Mouse (Mus musculus) forebrain, embryonic 11.5 days (tissue): ENCODE measurements at regions not wholly inside any gene's neighbourhood (a gene's known extent, or its start where the extent isn't known, plus 50 kb on each side); places are given as distances from the start of the nearest gene placed in this dataset.

Source experiments
- ATAC-seq: fragments of 200-750 bp; cut with Nextera tagmentation; replicated peaks from 2 replicates; pipeline ENCODE4 v1.8.0; 2017; ENCODE audit warnings: moderate TSS enrichment; ENCODE audit not compliant: low FRiP score
- DNase-seq: peaks from one replicate; pipeline ENCODE4 v3.0.0-alpha.2; 2017; ENCODE audit warnings: low spot score
- H3K27ac ChIP-seq: fragments of 300-500 bp; sonication (generic); 2 replicates; pipeline ENCODE4 v1.5.1; 2014; ENCODE audit warnings: low read depth, low read length
- H3K27me3 ChIP-seq: fragments of 300-500 bp; sonication (generic); 2 replicates; pipeline ENCODE4 v1.6.1; 2014; ENCODE audit warnings: mild to moderate bottlenecking, low read length, mixed read lengths; ENCODE audit not compliant: control insufficient read depth, insufficient read depth
- H3K36me3 ChIP-seq: fragments of 300-500 bp; sonication (generic); 2 replicates; pipeline ENCODE4 v1.6.1; 2014; ENCODE audit warnings: mild to moderate bottlenecking, low read length, moderate library complexity, mixed read lengths; ENCODE audit not compliant: control insufficient read depth, insufficient read depth
- H3K4me1 ChIP-seq: fragments of 300-500 bp; sonication (generic); replicated peaks from 2 replicates; pipeline ENCODE4 v1.6.1; 2014; ENCODE audit warnings: low read length, mixed read lengths; ENCODE audit not compliant: control insufficient read depth, insufficient read depth
- H3K4me2 ChIP-seq: fragments of 300-500 bp; sonication (generic); 2 replicates; pipeline ENCODE4 v1.6.1; 2014; ENCODE audit warnings: low read depth, mild to moderate bottlenecking, low read length, moderate library complexity, mixed read lengths; ENCODE audit not compliant: severe bottlenecking
- H3K4me3 ChIP-seq: fragments of 300-500 bp; sonication (generic); 2 replicates; pipeline ENCODE4 v1.5.1; 2014; ENCODE audit warnings: low read depth, low read length
- H3K9ac ChIP-seq: fragments of 300-500 bp; sonication (generic); 2 replicates; pipeline ENCODE4 v1.6.1; 2014; ENCODE audit warnings: low read length
- H3K9me3 ChIP-seq: fragments of 300-500 bp; sonication (generic); 2 replicates; pipeline ENCODE4 v1.6.1; 2016; ENCODE audit warnings: low read length, mixed read lengths; ENCODE audit not compliant: control insufficient read depth
- WGBS: fragments of 180-500 bp; shearing (Covaris S2); extraction: QIAGEN DNeasy Blood & Tissue Kit; methylation state at CpG from one replicate; pipeline ENCODE4 v1.1.7; 2014; 5-methylcytosine and 5-hydroxymethylcytosine counted together

DNA sequence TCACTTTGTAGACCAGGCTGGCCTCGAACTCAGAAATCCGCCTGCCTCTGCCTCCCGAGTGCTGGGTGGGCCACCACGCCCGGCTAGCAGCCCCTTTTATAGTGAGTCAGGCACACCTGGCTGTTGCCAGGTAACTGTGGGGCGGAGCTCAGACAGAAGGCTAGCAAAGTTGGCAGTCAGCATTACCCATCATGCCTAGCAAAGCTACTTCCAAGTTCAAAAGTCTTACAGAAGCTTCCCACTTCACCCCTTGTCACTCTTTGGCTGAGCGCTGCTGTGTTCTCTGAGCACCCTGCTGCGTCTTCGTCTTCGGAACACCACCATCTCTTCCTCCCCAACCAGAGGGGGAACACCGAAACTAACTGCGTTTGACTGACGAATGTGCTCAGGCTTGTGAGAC lies 279.1 kb upstream of the Jmjd1c start:
- no peaks in the 10 kb centered on the region for H3K4me1 ChIP-seq
- no peak overlapping the region for H3K4me2 ChIP-seq
- 84% methylated on average over 13 of the region's 13 CpGs for WGBS
- H3K9me3 ChIP-seq, result no peaks in the 10 kb centered on the region
- no peak for DNase-seq
- no peak overlapping the region for H3K27ac ChIP-seq
- no peak overlapping the region for H3K9ac ChIP-seq
- no peak overlapping the region for H3K4me3 ChIP-seq
- H3K36me3 ChIP-seq, result no peaks in the 10 kb centered on the region
- ATAC-seq, result no peak
- H3K27me3 ChIP-seq, result no peaks in the 10 kb centered on the region

DNA sequence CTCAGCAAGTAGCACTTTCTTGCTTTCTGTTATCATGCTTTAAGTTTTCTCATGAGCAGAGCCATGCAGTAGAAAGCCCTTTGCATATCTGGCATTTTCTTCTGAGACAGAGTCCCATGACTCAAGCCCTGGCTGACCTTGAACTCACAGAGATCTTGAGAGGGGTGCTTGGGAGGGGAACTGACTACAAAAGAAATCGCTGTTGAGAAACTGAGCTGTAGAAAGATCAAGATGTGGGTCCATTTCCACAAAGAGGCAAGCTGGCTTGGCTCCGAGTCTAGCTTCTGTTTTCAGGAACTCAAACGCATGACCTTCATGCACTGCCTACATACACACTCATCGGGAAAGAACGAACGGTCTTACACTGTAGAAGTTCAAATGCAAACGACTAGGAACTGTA lies 278.0 kb upstream of the Jmjd1c start:
- DNase-seq (no peak), ATAC-seq (no peak)
- no peak overlapping the region for H3K4me2 ChIP-seq
- H3K9me3 ChIP-seq, result no peaks in the 10 kb centered on the region
- WGBS, result 89% methylated on average over 7 of the region's 7 CpGs
- H3K36me3 ChIP-seq, result no peaks in the 10 kb centered on the region
- no peaks in the 10 kb centered on the region for H3K4me1 ChIP-seq
- no peak overlapping the region for H3K4me3 ChIP-seq
- H3K27ac ChIP-seq, result no peak overlapping the region
- no peak overlapping the region for H3K9ac ChIP-seq
- H3K27me3 ChIP-seq, result no peaks in the 10 kb centered on the region

DNA sequence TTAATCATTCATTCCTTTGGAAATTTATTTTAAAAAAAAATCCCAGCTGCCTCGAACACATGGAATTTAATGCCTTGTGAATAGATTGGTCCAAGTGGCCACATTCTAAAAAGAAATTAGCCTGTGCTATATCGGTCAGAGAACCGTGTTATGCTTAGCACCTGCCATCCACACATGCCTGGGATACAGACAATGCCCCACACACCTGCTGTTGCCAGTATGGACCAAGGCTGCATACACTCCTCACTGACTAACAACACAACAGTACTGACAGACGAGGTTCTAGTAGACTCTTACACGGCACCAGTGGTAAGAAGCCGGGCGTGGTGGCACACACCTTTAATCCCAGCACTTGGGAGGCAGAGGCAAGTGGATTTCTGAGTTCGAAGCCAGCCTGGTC lies 276.4 kb upstream of the Jmjd1c start:
- ATAC-seq (no peak), DNase-seq (no peak)
- Histone ChIP-seq H3K4me2 (no peak overlapping the region), H3K4me1 (no peaks in the 10 kb centered on the region), H3K9ac (no peak overlapping the region), H3K36me3 (no peaks in the 10 kb centered on the region), H3K9me3 (no peaks in the 10 kb centered on the region), H3K27ac (no peak overlapping the region), H3K4me3 (no peak overlapping the region), H3K27me3 (no peaks in the 10 kb centered on the region)
- 93% methylated on average over 8 of the region's 8 CpGs for WGBS

DNA sequence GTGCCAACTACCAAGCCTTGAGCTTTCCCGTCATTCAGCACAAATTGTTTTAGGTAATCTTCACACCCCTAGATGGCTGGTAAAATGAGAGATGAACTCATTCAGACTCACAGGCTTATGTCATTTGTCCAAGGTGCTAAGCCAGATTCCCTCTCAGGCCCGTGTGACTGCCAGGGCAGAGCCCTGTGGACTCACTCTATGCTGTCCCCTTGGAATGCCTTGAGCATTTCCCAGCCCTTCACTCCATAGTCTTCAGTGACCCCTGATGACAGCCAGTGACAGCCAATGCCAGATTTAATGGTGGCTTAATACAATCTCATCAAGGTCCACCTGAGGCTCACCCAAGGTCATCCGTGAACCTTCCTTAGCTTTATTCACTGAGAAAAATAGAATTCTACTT lies 270.2 kb upstream of the Jmjd1c start:
- Histone ChIP-seq H3K4me1 (no peaks in the 10 kb centered on the region), H3K27ac (no peak overlapping the region), H3K9ac (no peak overlapping the region), H3K27me3 (no peaks in the 10 kb centered on the region), H3K36me3 (no peaks in the 10 kb centered on the region), H3K9me3 (no peaks in the 10 kb centered on the region), H3K4me3 (no peak overlapping the region), H3K4me2 (no peak overlapping the region)
- ATAC-seq, result no peak
- DNase-seq, result no peak
- 87% methylated on average over 3 of the region's 3 CpGs for WGBS

DNA sequence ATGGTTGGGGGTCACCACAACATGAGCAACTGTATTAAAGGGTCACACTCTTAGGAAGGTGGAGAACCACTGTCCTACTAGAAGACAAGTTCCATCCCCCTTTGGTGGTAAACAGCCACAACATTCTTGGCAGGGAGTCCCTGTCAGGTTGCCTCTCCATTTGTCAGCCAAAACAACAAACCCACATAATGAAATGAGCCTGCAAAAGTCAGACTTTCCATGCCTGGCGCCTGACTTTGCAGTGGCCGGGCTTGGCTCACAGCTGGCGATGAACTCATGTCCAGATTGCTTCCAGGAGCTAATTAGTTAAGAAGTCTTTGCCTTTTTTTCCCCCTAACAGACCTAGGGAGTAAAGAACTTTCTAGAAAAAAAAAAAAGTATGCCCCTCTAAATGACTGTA lies 269.6 kb upstream of the Jmjd1c start:
- no peaks in the 10 kb centered on the region for H3K27me3 ChIP-seq
- H3K27ac ChIP-seq, result no peak overlapping the region
- 89% methylated on average over 3 of the region's 3 CpGs for WGBS
- no peak overlapping the region for H3K4me3 ChIP-seq
- H3K4me2 ChIP-seq, result no peak overlapping the region
- DNase-seq, result no peak
- H3K9ac ChIP-seq, result no peak overlapping the region
- no peaks in the 10 kb centered on the region for H3K36me3 ChIP-seq
- H3K4me1 ChIP-seq, result no peaks in the 10 kb centered on the region
- no peak for ATAC-seq
- H3K9me3 ChIP-seq, result no peaks in the 10 kb centered on the region

DNA sequence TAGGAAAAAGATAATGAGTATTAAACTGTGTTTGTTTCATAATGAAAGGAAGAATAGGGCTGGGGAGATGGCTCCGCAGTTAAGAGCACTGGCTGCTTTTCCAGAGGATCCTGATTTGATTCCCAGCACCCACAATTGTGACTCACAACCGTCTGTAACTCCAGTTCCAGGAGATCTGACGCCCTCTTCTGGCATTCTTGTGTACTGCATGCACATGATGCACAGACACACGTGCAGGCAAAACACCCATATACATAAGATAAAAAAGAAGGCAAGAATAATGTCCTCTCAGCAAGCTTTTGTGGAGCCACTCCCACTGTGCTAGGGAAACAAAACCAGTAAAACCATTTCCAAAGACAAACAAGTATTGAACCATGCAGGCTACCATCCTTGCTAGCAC lies 261.0 kb upstream of the Jmjd1c start:
- Histone ChIP-seq H3K9ac (no peak overlapping the region), H3K4me1 (no peaks in the 10 kb centered on the region), H3K27me3 (no peaks in the 10 kb centered on the region), H3K27ac (no peak overlapping the region), H3K4me3 (no peak overlapping the region), H3K9me3 (no peaks in the 10 kb centered on the region), H3K4me2 (no peak overlapping the region), H3K36me3 (no peaks in the 10 kb centered on the region)
- ATAC-seq (no peak), DNase-seq (no peak)
- 78% methylated on average over 4 of the region's 4 CpGs for WGBS

DNA sequence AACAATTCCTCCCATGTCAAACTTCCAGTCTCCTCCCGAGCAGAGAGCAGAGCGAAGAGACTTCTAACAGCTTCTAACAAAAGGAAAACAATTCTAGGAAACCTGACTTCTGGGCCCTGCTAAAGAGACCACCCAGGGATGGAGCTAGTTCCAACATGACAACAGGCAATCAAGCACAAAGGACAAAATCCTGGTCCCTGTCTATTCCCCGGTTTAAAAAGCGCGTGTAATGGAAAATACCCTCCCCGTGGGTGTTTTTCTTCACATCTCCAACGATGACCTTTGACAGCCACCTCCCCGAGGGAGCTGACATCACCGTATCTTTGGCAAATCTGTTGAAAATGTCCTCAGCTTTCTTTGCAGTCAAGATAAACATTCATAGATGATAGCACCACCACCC lies 256.9 kb upstream of the Jmjd1c start:
- Histone ChIP-seq H3K4me2 (no peak overlapping the region), H3K36me3 (no peaks in the 10 kb centered on the region), H3K27me3 (no peaks in the 10 kb centered on the region), H3K27ac (no peak overlapping the region), H3K4me1 (no peaks in the 10 kb centered on the region), H3K9me3 (no peaks in the 10 kb centered on the region), H3K9ac (no peak overlapping the region), H3K4me3 (no peak overlapping the region)
- 71% methylated on average over 9 of the region's 9 CpGs for WGBS
- ATAC-seq, result no peak
- no peak for DNase-seq

DNA sequence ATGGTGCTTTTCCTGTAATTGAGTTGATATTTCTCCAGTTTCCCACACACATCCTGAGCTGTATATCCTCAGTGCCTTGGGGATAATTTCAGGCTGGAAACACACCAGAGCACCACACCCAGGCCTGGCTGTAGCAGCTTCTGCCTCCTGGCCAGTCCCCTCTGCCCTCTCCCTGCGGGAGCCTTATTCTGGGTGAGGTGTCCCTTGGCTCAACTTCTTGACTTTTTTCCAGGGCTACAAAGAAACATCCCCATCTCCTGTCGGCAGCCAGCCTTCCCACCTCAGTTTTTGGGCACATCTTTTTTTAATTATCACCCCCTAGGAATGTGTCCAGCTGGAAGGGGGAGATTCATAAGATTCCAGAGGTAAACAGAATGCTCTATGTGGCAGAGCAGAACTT lies 252.7 kb upstream of the Jmjd1c start:
- WGBS, result 75% methylated on average over 2 of the region's 2 CpGs

DNA sequence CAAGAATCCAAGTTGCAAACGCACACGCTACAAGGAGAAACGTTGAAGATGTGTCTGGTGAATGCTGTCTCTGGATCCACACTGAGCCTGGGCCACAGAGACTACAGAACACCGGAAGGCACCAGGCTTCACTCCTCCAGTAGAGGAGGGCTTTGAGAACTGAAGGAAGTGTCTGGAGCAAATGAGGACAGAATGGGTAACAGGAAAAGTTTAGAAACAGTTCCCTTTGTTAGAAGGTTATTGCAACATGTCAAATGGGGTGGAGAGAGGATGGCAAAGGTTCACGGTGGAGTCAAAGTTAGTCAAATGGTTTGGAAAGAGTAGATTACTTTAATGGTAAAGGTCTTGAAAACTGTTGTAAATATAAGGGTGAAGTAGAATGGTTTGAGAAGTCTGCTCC lies 247.1 kb upstream of the Jmjd1c start:
- 96% methylated on average over 5 of the region's 5 CpGs for WGBS
- DNase-seq (no peak), ATAC-seq (no peak)
- Histone ChIP-seq H3K4me3 (no peak overlapping the region), H3K27me3 (no peaks in the 10 kb centered on the region), H3K9ac (no peak overlapping the region), H3K4me2 (no peak overlapping the region), H3K27ac (no peak overlapping the region), H3K9me3 (no peaks in the 10 kb centered on the region), H3K4me1 (no peaks in the 10 kb centered on the region), H3K36me3 (no peaks in the 10 kb centered on the region)

More for the DNA sequence above, 252.7 kb upstream of the Jmjd1c start:
- DNase-seq (no peak), ATAC-seq (no peak)
- H3K9me3 ChIP-seq, result no peaks in the 10 kb centered on the region
- no peaks in the 10 kb centered on the region for H3K36me3 ChIP-seq
- H3K4me3 ChIP-seq, result no peak overlapping the region
- H3K27ac ChIP-seq, result no peak overlapping the region
- H3K4me1 ChIP-seq, result no peaks in the 10 kb centered on the region
- no peak overlapping the region for H3K4me2 ChIP-seq
- no peaks in the 10 kb centered on the region for H3K27me3 ChIP-seq
- no peak overlapping the region for H3K9ac ChIP-seq
